Mouse (Mus musculus) liver, embryonic 12.5 days (tissue): ENCODE measurements around the gene Tmem237. TPM values are rescaled to one million over a fixed set of nuclear protein-coding genes. Genes with fewer than 3 reads are reported as not detected.

Source experiments
- ATAC-seq: fragments of 200-750 bp; cut with Nextera tagmentation; 2 replicates; pipeline ENCODE4 v1.8.0; 2017; ENCODE audit warnings: moderate number of reproducible peaks, mild to moderate bottlenecking, moderate library complexity
- H3K27ac ChIP-seq: fragments of 300-500 bp; sonication (generic); 2 replicates; pipeline ENCODE4 v1.5.1; 2016; ENCODE audit warnings: mild to moderate bottlenecking
- H3K27me3 ChIP-seq: fragments of 300-500 bp; sonication (generic); replicated peaks from 2 replicates; pipeline ENCODE4 v1.6.1; 2016; ENCODE audit warnings: mild to moderate bottlenecking, moderate library complexity
- H3K36me3 ChIP-seq: fragments of 300-500 bp; sonication (generic); 2 replicates; pipeline ENCODE4 v1.6.1; 2016; ENCODE audit warnings: mild to moderate bottlenecking, moderate library complexity
- H3K4me1 ChIP-seq: fragments of 300-500 bp; sonication (generic); 2 replicates; pipeline ENCODE4 v1.6.1; 2016
- H3K4me2 ChIP-seq: fragments of 300-500 bp; sonication (generic); 2 replicates; pipeline ENCODE4 v1.6.1; 2016; ENCODE audit warnings: mild to moderate bottlenecking, moderate library complexity
- H3K4me3 ChIP-seq: fragments of 300-500 bp; sonication (generic); 2 replicates; pipeline ENCODE4 v1.5.1; 2016; ENCODE audit warnings: mild to moderate bottlenecking, moderate library complexity
- H3K9ac ChIP-seq: fragments of 300-500 bp; sonication (generic); 2 replicates; pipeline ENCODE4 v1.6.1; 2016; ENCODE audit warnings: mild to moderate bottlenecking, moderate library complexity
- H3K9me3 ChIP-seq: fragments of 300-500 bp; sonication (generic); replicated peaks from 2 replicates; pipeline ENCODE4 v1.6.1; 2016; ENCODE audit warnings: mild to moderate bottlenecking, moderate library complexity
- WGBS: fragments of 180-500 bp; shearing (Covaris S2); methylation state at CpG from one replicate; pipeline ENCODE4 v1.1.7; 2016; ENCODE audit not compliant: insufficient replicate concordance; 5-methylcytosine and 5-hydroxymethylcytosine counted together
- polyA plus RNA-seq: library from polyadenylated mRNA; unstranded; fragments of >200 nt; fragmentation: Nextera tagmentation; extraction: Ambion mirVana; gene quantifications from 2 replicates; pipeline ENCODE4 v1.2.1, GENCODE M21; 2016

The Tmem237 gene
- polyA plus RNA-seq: 10.4 and 11.5 TPM in 2 replicates

- Histone ChIP-seq H3K36me3 (no peaks in the 10 kb centered on the region), H3K27me3 (no peaks in the 10 kb centered on the region), H3K4me1 (peaks cover 12% of the 10 kb centered on the region), H3K4me2 (peak within 1 kb of the TSS; percentile 93), H3K27ac (peak within 1 kb of the TSS; percentile 49), H3K9ac (peak within 1 kb of the TSS; percentile 76), H3K9me3 (no peaks in the 10 kb centered on the region), H3K4me3 (peak within 1 kb of the TSS; percentile 69)
- peak; percentile 96 for ATAC-seq
- under 1% methylated on average over 71 of the region's 74 CpGs for WGBS
These were observed at the start of gene Tmem237 for GRCm38 (mm10) chr1:59119720-59120457. Gene Tmem237, minus strand, starts transcription at chr1:59120408.

GRCm38 (mm10) chr1:59169586-59169985, 49.4 kb upstream of the Tmem237 start:
- Histone ChIP-seq H3K36me3 (peaks cover 40% of the 10 kb centered on the region), H3K4me1 (peaks cover 33% of the 10 kb centered on the region), H3K4me3 (no peak overlapping the region), H3K4me2 (no peak overlapping the region), H3K9me3 (no peaks in the 10 kb centered on the region), H3K27me3 (no peaks in the 10 kb centered on the region), H3K9ac (no peak overlapping the region), H3K27ac (no peak overlapping the region)
- WGBS: 75% methylated on average over 6 of the region's 6 CpGs
- ATAC-seq: no peak

GRCm38 (mm10) chr1:59168556-59168955, 48.3 kb upstream of the Tmem237 start:
- no peak overlapping the region for H3K4me2 ChIP-seq
- no peak overlapping the region for H3K4me3 ChIP-seq
- 68% methylated on average over 2 of the region's 2 CpGs for WGBS
- no peaks in the 10 kb centered on the region for H3K27me3 ChIP-seq
- no peak overlapping the region for H3K27ac ChIP-seq
- peaks cover 31% of the 10 kb centered on the region for H3K4me1 ChIP-seq
- peaks cover 44% of the 10 kb centered on the region for H3K36me3 ChIP-seq
- no peak overlapping the region for H3K9ac ChIP-seq
- no peak for ATAC-seq
- no peaks in the 10 kb centered on the region for H3K9me3 ChIP-seq

GRCm38 (mm10) chr1:59167654-59168425, 47.6 kb upstream of the Tmem237 start:
- no peak overlapping the region for H3K4me3 ChIP-seq
- no peak overlapping the region for H3K4me2 ChIP-seq
- H3K4me1 ChIP-seq: peaks cover 28% of the 10 kb centered on the region
- H3K27me3 ChIP-seq: no peaks in the 10 kb centered on the region
- H3K9ac ChIP-seq: no peak overlapping the region
- ATAC-seq: no peak
- no peaks in the 10 kb centered on the region for H3K9me3 ChIP-seq
- peaks cover 47% of the 10 kb centered on the region for H3K36me3 ChIP-seq
- 0 out of 2 replicates have a peak overlapping the region, but pooled peaks have one; percentile 14 for H3K27ac ChIP-seq
- 73% methylated on average over 4 of the region's 4 CpGs for WGBS

DNA sequence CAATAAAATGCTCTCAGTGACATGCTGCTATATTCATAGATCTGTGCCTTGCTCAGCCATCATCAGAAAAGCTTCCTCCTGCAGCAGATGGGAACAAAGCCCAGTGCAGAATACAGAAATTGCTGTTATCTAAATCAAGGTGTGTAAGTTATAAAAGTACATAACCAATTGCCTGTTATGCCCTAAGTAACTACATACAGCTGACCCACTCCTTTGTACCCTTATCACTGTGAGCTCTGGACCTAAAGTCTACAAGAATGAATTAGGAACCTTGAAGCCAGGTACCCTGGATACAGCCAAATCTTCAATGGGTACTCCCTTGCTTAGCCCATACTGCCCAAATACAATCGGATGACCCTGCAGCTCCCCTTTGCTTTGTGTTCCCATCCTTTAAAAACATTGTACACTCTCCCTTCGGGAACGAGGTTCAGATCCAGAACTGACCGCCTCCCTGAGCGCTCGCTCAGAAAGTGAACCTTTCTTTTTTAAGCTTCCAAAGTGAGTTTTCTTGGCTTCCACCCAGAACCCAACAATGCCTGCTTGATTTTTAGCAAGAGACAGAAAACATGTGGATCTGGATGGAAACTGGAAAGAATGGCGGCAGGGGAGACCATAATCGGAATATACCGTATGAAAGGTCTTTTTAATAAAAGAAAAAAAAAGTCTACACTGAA, 46.2 kb upstream of the Tmem237 start:
- Histone ChIP-seq H3K4me2 (no peak overlapping the region), H3K27me3 (no peaks in the 10 kb centered on the region), H3K4me3 (no peak overlapping the region), H3K36me3 (peaks cover 52% of the 10 kb centered on the region), H3K27ac (no peak overlapping the region), H3K9me3 (no peaks in the 10 kb centered on the region), H3K9ac (no peak overlapping the region), H3K4me1 (peaks cover 18% of the 10 kb centered on the region)
- WGBS: 87% methylated on average over 9 of the region's 9 CpGs
- ATAC-seq: no peak

GRCm38 (mm10) chr1:59163918-59164317, 43.7 kb upstream of the Tmem237 start:
- Histone ChIP-seq H3K27me3 (no peaks in the 10 kb centered on the region), H3K4me2 (no peak overlapping the region), H3K36me3 (peaks cover 42% of the 10 kb centered on the region), H3K4me3 (no peak overlapping the region), H3K4me1 (0 out of 2 replicates have a peak, but pooled peaks cover 7% of the 10 kb centered on the region), H3K9ac (no peak overlapping the region), H3K9me3 (no peaks in the 10 kb centered on the region), H3K27ac (no peak overlapping the region)
- no peak for ATAC-seq
- WGBS: 74% methylated on average over 5 of the region's 5 CpGs

DNA sequence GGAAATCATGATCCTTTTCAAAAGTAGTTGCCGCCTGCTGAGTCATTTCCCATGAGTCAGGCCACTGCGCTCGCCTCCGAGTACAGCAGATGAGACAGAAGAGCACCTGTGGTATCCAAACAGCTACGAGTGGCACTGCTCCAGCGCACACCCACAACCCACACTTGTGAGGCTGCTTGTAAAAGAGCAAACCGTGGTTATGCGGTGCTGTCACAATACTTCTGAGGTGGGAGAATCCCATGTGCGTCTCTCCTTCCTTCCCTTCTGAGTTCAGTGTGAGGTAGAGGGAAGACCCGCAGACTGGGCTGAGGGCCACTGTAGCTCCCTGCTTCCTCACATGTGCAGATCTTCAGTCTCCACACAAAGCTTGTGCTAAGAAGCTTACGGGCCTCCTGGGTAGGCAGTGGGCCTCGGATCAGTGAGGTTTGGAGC, 42.8 kb upstream of the Tmem237 start, which contains the start of gene Mpp4:
Gene Mpp4, minus strand, starts transcription at position 360 of the 432 bp plus-strand sequence.
- 43% methylated on average over 12 of the region's 12 CpGs for WGBS
- no peaks in the 10 kb centered on the region for H3K9me3 ChIP-seq
- peaks cover 40% of the 10 kb centered on the region for H3K36me3 ChIP-seq
- no peaks in the 10 kb centered on the region for H3K27me3 ChIP-seq
- H3K4me1 ChIP-seq: 0 out of 2 replicates have a peak, but pooled peaks cover 7% of the 10 kb centered on the region
- H3K9ac ChIP-seq: no peak within 1 kb of the TSS
- no peak for ATAC-seq
- no peak within 1 kb of the TSS for H3K27ac ChIP-seq
- no peak within 1 kb of the TSS for H3K4me2 ChIP-seq
- no peak within 1 kb of the TSS for H3K4me3 ChIP-seq

GRCm38 (mm10) chr1:59162309-59163024, 42.3 kb upstream of the Tmem237 start:
- WGBS: 80% methylated on average over 8 of the region's 8 CpGs
- peaks cover 35% of the 10 kb centered on the region for H3K36me3 ChIP-seq
- H3K9ac ChIP-seq: no peak overlapping the region
- H3K4me1 ChIP-seq: 0 out of 2 replicates have a peak, but pooled peaks cover 7% of the 10 kb centered on the region
- no peaks in the 10 kb centered on the region for H3K9me3 ChIP-seq
- no peaks in the 10 kb centered on the region for H3K27me3 ChIP-seq
- H3K4me3 ChIP-seq: no peak overlapping the region
- H3K4me2 ChIP-seq: no peak overlapping the region
- no peak overlapping the region for H3K27ac ChIP-seq
- no peak for ATAC-seq

GRCm38 (mm10) chr1:59161396-59161795, 41.2 kb upstream of the Tmem237 start:
- peaks cover 24% of the 10 kb centered on the region for H3K36me3 ChIP-seq
- ATAC-seq: no peak
- no peak overlapping the region for H3K27ac ChIP-seq
- 83% methylated on average over 6 of the region's 6 CpGs for WGBS
- H3K4me1 ChIP-seq: 0 out of 2 replicates have a peak, but pooled peaks cover 7% of the 10 kb centered on the region
- no peaks in the 10 kb centered on the region for H3K27me3 ChIP-seq
- H3K4me3 ChIP-seq: no peak overlapping the region
- no peak overlapping the region for H3K4me2 ChIP-seq
- no peaks in the 10 kb centered on the region for H3K9me3 ChIP-seq
- H3K9ac ChIP-seq: no peak overlapping the region

DNA sequence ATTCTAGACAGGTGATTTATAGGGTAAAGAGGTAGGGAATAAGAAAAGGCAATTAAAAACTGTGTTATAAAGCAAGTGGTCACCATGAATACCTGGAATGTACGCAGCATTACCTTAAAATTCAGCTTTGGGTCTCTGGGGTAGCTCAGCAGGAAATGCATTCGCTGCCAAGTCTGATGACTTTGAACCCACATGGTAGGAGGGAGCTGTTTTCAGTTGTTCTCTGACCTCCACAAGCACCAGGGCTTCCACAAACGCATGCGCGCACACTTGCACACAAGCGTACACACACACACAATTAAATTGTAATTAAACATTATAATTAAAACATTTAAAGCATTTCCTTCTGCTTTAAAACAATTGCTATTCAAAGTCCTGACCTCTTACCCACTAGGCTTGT, 40.7 kb upstream of the Tmem237 start:
- Histone ChIP-seq H3K4me3 (no peak overlapping the region), H3K36me3 (peaks cover 19% of the 10 kb centered on the region), H3K9me3 (no peaks in the 10 kb centered on the region), H3K27ac (no peak overlapping the region), H3K4me1 (0 out of 2 replicates have a peak, but pooled peaks cover 7% of the 10 kb centered on the region), H3K4me2 (no peak overlapping the region), H3K9ac (no peak overlapping the region), H3K27me3 (no peaks in the 10 kb centered on the region)
- WGBS: 78% methylated on average over 6 of the region's 6 CpGs
- no peak for ATAC-seq

DNA sequence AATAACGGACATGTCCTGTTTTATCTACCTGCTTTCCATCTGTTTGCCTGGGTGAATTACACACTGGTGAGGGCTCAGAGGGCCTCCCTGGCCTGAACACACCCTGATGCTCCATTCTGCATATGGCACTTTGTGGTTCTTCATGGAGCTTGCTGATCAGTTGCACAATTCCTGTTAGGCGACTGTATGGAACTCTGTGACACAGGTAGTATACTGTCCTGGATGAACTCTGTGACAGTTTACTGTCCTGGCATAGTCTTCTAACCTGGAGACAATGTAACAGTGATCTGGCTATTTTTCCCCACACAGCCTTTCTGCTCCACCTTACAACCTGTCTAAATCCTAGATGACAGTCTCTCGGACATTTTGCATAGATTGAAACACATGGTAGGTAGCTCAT, 38.9 kb upstream of the Tmem237 start:
- Histone ChIP-seq H3K4me2 (no peak overlapping the region), H3K4me3 (no peak overlapping the region), H3K27ac (no peak overlapping the region), H3K9me3 (no peaks in the 10 kb centered on the region), H3K4me1 (0 out of 2 replicates have a peak, but pooled peaks cover 7% of the 10 kb centered on the region), H3K27me3 (no peaks in the 10 kb centered on the region), H3K36me3 (peaks cover 16% of the 10 kb centered on the region), H3K9ac (no peak overlapping the region)
- ATAC-seq: no peak
- 66% methylated on average over 3 of the region's 3 CpGs for WGBS
